Mouse (Mus musculus) gastrocnemius, adult 18-20 months (tissue): ENCODE data around the gene Rtn3. TPM values are rescaled to one million over a fixed set of nuclear protein-coding genes. Genes with fewer than 3 reads are reported as not detected.
"Not testable (repeated sequence)": the region's sequence is repeated elsewhere in the genome, so short reads cannot be mapped to it uniquely, and the experiment has no call there.

Experiments used
- DNase-seq: peaks from one replicate; pipeline ENCODE4 v3.0.0; 2021; ENCODE audit warnings: low spot score
- long read RNA-seq, 2 experiments: library from polyadenylated mRNA; stranded (forward); transcript quantifications; one replicate each; pipeline ENCODE4 v2.0.0; 2021
- total RNA-seq, 2 experiments: library from RNA; stranded (reverse); gene quantifications; 2 replicates each; pipeline ENCODE4 v1.2.3; 2021

Gene Rtn3
- 10 to 100 TPM; 27.4 to 33.9 TPM for total RNA-seq
- long read RNA-seq, experiment 1, full-length matches to known transcripts: 25 of 32 reads
- long read RNA-seq, experiment 1, partial matches to known transcripts: 4 of 32 reads
- long read RNA-seq, experiment 1, other reads (novel, unspliced or antisense): 3 of 32 reads
- long read RNA-seq, experiment 2, transcript Rtn3-203 (7 exons, 2,762 nt): major isoform, 19 of 34 reads
- long read RNA-seq, experiment 2, partial matches to known transcripts: 3 of 34 reads
- long read RNA-seq, experiment 2, other reads (novel, unspliced or antisense): 7 of 34 reads

GRCm38 (mm10) chr19:7482599-7483511 lies at the start of gene Rtn3:
Gene Rtn3 (minus strand): TSS chr19:7483281.
- peak; percentile 97 for DNase-seq

GRCm38 (mm10) chr19:7531906-7532305 lies 48.8 kb upstream of the Rtn3 start:
- no peak for DNase-seq

GRCm38 (mm10) chr19:7528639-7529428 lies 45.8 kb upstream of the Rtn3 start:
- peak; percentile 67 for DNase-seq

GRCm38 (mm10) chr19:7524879-7525278 lies 41.8 kb upstream of the Rtn3 start:
- no peak for DNase-seq

GRCm38 (mm10) chr19:7523781-7524180 lies 40.7 kb upstream of the Rtn3 start:
- no peak for DNase-seq

- no peak for DNase-seq
Measured at GRCm38 (mm10) chr19:7523292-7523691, 40.2 kb upstream of the Rtn3 start.

- DNase-seq: no peak
Measured at GRCm38 (mm10) chr19:7522856-7523255, 39.8 kb upstream of the Rtn3 start.

GRCm38 (mm10) chr19:7521619-7522018 lies 38.5 kb upstream of the Rtn3 start:
- DNase-seq: no peak

- DNase-seq: no peak
Measured at GRCm38 (mm10) chr19:7516437-7516836, 33.4 kb upstream of the Rtn3 start.

GRCm38 (mm10) chr19:7508026-7508425 lies 24.9 kb upstream of the Rtn3 start:
- no peak for DNase-seq

- no peak for DNase-seq
Measured at GRCm38 (mm10) chr19:7506321-7506720, 23.2 kb upstream of the Rtn3 start.

GRCm38 (mm10) chr19:7502432-7502831 lies 19.4 kb upstream of the Rtn3 start:
- DNase-seq: no peak

GRCm38 (mm10) chr19:7500701-7501100 lies 17.6 kb upstream of the Rtn3 start:
- DNase-seq: no peak

GRCm38 (mm10) chr19:7498816-7499215 lies 15.7 kb upstream of the Rtn3 start:
- no peak for DNase-seq

GRCm38 (mm10) chr19:7496070-7496469 lies 13.0 kb upstream of the Rtn3 start:
- not testable (repeated sequence) for DNase-seq

- DNase-seq: no peak
Measured at GRCm38 (mm10) chr19:7495221-7496038, 12.3 kb upstream of the Rtn3 start.

GRCm38 (mm10) chr19:7494187-7495015 lies 11.3 kb upstream of the Rtn3 start:
- peak; percentile 95 for DNase-seq

- no peak for DNase-seq
Measured at GRCm38 (mm10) chr19:7493352-7494186, 10.5 kb upstream of the Rtn3 start, which contains the start of gene Atl3. Gene Atl3 (plus strand): TSS chr19:7494040.

GRCm38 (mm10) chr19:7492682-7493081 lies 9.6 kb upstream of the Rtn3 start:
- no peak for DNase-seq
